Comparison of ENCODE assay signal across 17 mouse cellular contexts in genomic region chr1:170058051-170058450, GRCm38 (mm10). TPM values are rescaled to one million over a fixed set of nuclear protein-coding genes. Genes with fewer than 3 reads are reported as not detected.
DNase-seq lines count a peak whose midpoint lies in the region; ATAC-seq and TF ChIP-seq lines count a peak whose summit lies in the region.
"Had no signal": no experiment of that assay in that cellular context is flagged by ENCODE, and none has a peak within 500 bp of the region (broad histone marks: within the 10 kb centered on the region; RNA-seq: fewer than 3 reads in every experiment).

No protein-coding gene starts in this region.

- intact Hi-C loops in heart, adult 2 months (cut with DNase I) = loop anchor here (5.0 kb wide), 1 partner anchor 46 kb away; no protein-coding TSS in a partner anchor

- 77% methylated on average over 11 of the region's 11 CpGs for WGBS in heart, adult 2 months
- 80% methylated on average over 11 of the region's 11 CpGs for WGBS in heart, embryonic 11.5 days (ENCODE audit: insufficient replicate concordance)
- WGBS in limb, embryonic 10.5 days = 92% methylated on average over 11 of the region's 11 CpGs

- TF ChIP-seq POLR2A in heart, adult 2 months (IDR thresholded peaks at IDR 0.05; ENCODE audit: insufficient read depth, low read depth, low read length) = no peak

- no peak overlapping the region for H3K9ac ChIP-seq in heart, adult 2 months (ENCODE audit: low read depth, low read length)
- no peak overlapping the region for H3K9ac ChIP-seq in heart, embryonic 11.5 days (ENCODE audit: low read depth, low read length)
- H3K9ac ChIP-seq: embryonic facial prominence, embryonic 15.5 days; hindbrain, embryonic 14.5 days; liver, embryonic 15.5 days; midbrain, embryonic 12.5 days; neural tube, embryonic 12.5 days had no signal

- H3K9me3 ChIP-seq in heart, embryonic 11.5 days (replicated peaks; ENCODE audit: control insufficient read depth, low read length) = no peaks in the 10 kb centered on the region
- no peaks in the 10 kb centered on the region for H3K9me3 ChIP-seq in limb, embryonic 10.5 days (replicated peaks)
- H3K9me3 ChIP-seq: embryonic facial prominence, embryonic 15.5 days; liver, embryonic 15.5 days; midbrain, embryonic 12.5 days; neural tube, embryonic 12.5 days had no signal

- peak; percentile 40 to 62 for DNase-seq in heart, adult 2 months
- DNase-seq in urinary bladder, postnatal 36 days (ENCODE audit: low spot score in 2 of 2) = peak; percentile 49 to 66
- DNase-seq in urinary bladder, adult 2 months (ENCODE audit: low spot score) = no peak
- DNase-seq in limb, embryonic 10.5 days (ENCODE audit: low spot score) = peak; percentile 25
- DNase-seq in embryo, embryonic 9.5 days (ENCODE audit: extremely low spot score) = no peak
- DNase-seq in ovary, postnatal 14 days (ENCODE audit: low spot score) = no peak
- DNase-seq: cerebellum, postnatal 10 days; right cerebral cortex, postnatal 4 days had no signal

- no peak for TF ChIP-seq EP300 in heart, adult 2 months (IDR thresholded peaks at IDR 0.05; ENCODE audit: insufficient read depth, low read depth, low read length)

- H3K4me2 ChIP-seq in heart, embryonic 11.5 days = no peak overlapping the region
- H3K4me2 ChIP-seq: embryonic facial prominence, embryonic 15.5 days; hindbrain, embryonic 14.5 days; liver, embryonic 15.5 days; midbrain, embryonic 12.5 days; neural tube, embryonic 12.5 days had no signal

- no peaks in the 10 kb centered on the region for H3K36me3 ChIP-seq in heart, adult 2 months (ENCODE audit: control insufficient read depth, insufficient read depth, low read length)
- no peaks in the 10 kb centered on the region for H3K36me3 ChIP-seq in heart, embryonic 11.5 days (ENCODE audit: control insufficient read depth, insufficient read depth, low read length)
- peaks cover 19% of the 10 kb centered on the region for H3K36me3 ChIP-seq in limb, embryonic 10.5 days
- H3K36me3 ChIP-seq: embryonic facial prominence, embryonic 15.5 days; liver, embryonic 15.5 days; midbrain, embryonic 12.5 days; neural tube, embryonic 12.5 days had no signal

- ATAC-seq in heart, embryonic 11.5 days (replicated peaks; ENCODE audit: insufficient number of reproducible peaks, low FRiP score, low TSS enrichment) = no peak
- ATAC-seq in activated CD4-positive, CD25-positive, alpha-beta regulatory T cell, adult 4 months = no peak

- H3K4me3 ChIP-seq in heart, adult 2 months = no peak overlapping the region
- H3K4me3 ChIP-seq in heart, embryonic 11.5 days (ENCODE audit: low read depth, low read length) = no peak overlapping the region
- no peak overlapping the region for H3K4me3 ChIP-seq in limb, embryonic 10.5 days
- H3K4me3 ChIP-seq: embryonic facial prominence, embryonic 15.5 days; liver, embryonic 15.5 days; midbrain, embryonic 12.5 days; neural tube, embryonic 12.5 days had no signal

- TF ChIP-seq CTCF in heart, adult 2 months (IDR thresholded peaks at IDR 0.05) = no peak

- no peaks in the 10 kb centered on the region for H3K27me3 ChIP-seq in heart, adult 2 months (ENCODE audit: control insufficient read depth, insufficient read depth, low read length)
- H3K27me3 ChIP-seq in heart, embryonic 11.5 days (ENCODE audit: control insufficient read depth, insufficient read depth, low read length) = no peaks in the 10 kb centered on the region
- no peaks in the 10 kb centered on the region for H3K27me3 ChIP-seq in limb, embryonic 10.5 days (ENCODE audit: low read depth, poor library complexity, severe bottlenecking)
- H3K27me3 ChIP-seq: CH12.LX; embryonic facial prominence, embryonic 15.5 days; liver, embryonic 15.5 days; midbrain, embryonic 12.5 days; neural tube, embryonic 12.5 days had no signal

- peaks cover 3% of the 10 kb centered on the region; the same call in 1 of the 2 replicates for H3K4me1 ChIP-seq in heart, adult 2 months (ENCODE audit: control insufficient read depth, insufficient read depth, low read length)
- no peaks in the 10 kb centered on the region for H3K4me1 ChIP-seq in heart, embryonic 11.5 days (ENCODE audit: control insufficient read depth, insufficient read depth, low read length)
- no peaks in the 10 kb centered on the region for H3K4me1 ChIP-seq in limb, embryonic 10.5 days
- H3K4me1 ChIP-seq: midbrain, embryonic 12.5 days had no signal

- H3K79me2 ChIP-seq in heart, adult 2 months (replicated peaks; ENCODE audit: control insufficient read depth, insufficient read depth, low read length) = no peaks in the 10 kb centered on the region

- peak overlapping the region; percentile 68 for H3K27ac ChIP-seq in heart, adult 2 months
- H3K27ac ChIP-seq in heart, embryonic 11.5 days (ENCODE audit: low read depth, low read length) = no peak overlapping the region
- H3K27ac ChIP-seq in limb, embryonic 10.5 days = no peak overlapping the region
- H3K27ac ChIP-seq: embryonic facial prominence, embryonic 15.5 days; hindbrain, embryonic 14.5 days; kidney, postnatal 0 days; liver, embryonic 15.5 days; midbrain, embryonic 12.5 days; neural tube, embryonic 12.5 days had no signal

RNA-seq across cellular contexts. Expression of gene Ddr2, which starts 52.5 kb away (rescaled TPM):
- 10 to 100 TPM; 21.9 to 22.5 TPM for total RNA-seq in heart, adult 2 months (2021)
- 10.3 and 22.8 TPM in 2 replicates for polyA plus RNA-seq in heart, adult 2 months (2012; rRNA removed)
- 10.2 and 10.7 TPM in 2 replicates for polyA plus RNA-seq in heart, embryonic 11.5 days (2014; fragmentation: Nextera tagmentation; extraction: Ambion mirVana)
- polyA plus RNA-seq in urinary bladder, adult 2 months (2012; rRNA removed) = 76.5 and 93.8 TPM in 2 replicates
- polyA plus RNA-seq in limb, embryonic 10.5 days (2016; fragmentation: Nextera tagmentation; extraction: Ambion mirVana) = 68.4 and 91.8 TPM in 2 replicates
- under 1 TPM in 1 of 2 experiments, not detected in 1; 0.08 TPM for polyA plus RNA-seq in activated CD4-positive, CD25-positive, alpha-beta regulatory T cell, adult 4 months (2017; shearing (Covaris generic))

Comparison
In these comparisons a context has a peak if more than half of its experiments do, and no peak if none do; other contexts are left out.
1. DNase-seq: peak in heart, adult 2 months (2 of 2), urinary bladder, postnatal 36 days (2 of 2) and limb, embryonic 10.5 days (single experiment); none in urinary bladder, adult 2 months (single experiment), embryo, embryonic 9.5 days (single experiment) and ovary, postnatal 14 days (single experiment).
2. RNA of gene Ddr2, which starts 52.5 kb away (polyA plus RNA-seq): 68.4 to 91.8 TPM in limb, embryonic 10.5 days, 76.5 to 93.8 TPM in urinary bladder, adult 2 months, 10.2 to 10.7 TPM in heart, embryonic 11.5 days and 10.3 to 22.8 TPM in heart, adult 2 months; 0.08 TPM in activated CD4-positive, CD25-positive, alpha-beta regulatory T cell, adult 4 months; every median in the first group is over 10 times any median in the second.